Mouse (Mus musculus) gastrocnemius, postnatal 4 days (tissue): ENCODE data around the gene Msantd1. TPM values are rescaled to one million over a fixed set of nuclear protein-coding genes. Genes with fewer than 3 reads are reported as not detected.

Experiments used
- DNase-seq, 2 experiments: peaks; one replicate each; pipeline ENCODE4 v3.0.0; 2021 to 2022; ENCODE audit warnings: low spot score in 2 of 2, mixed read lengths in 2 of 2
- total RNA-seq, 2 experiments: library from RNA; stranded (reverse); gene quantifications; 2 replicates each; pipeline ENCODE4 v1.2.3; 2021

Gene Msantd1
- total RNA-seq, 2 experiments from 2014 or later, result 0.93 to 1.5 TPM

DNA sequence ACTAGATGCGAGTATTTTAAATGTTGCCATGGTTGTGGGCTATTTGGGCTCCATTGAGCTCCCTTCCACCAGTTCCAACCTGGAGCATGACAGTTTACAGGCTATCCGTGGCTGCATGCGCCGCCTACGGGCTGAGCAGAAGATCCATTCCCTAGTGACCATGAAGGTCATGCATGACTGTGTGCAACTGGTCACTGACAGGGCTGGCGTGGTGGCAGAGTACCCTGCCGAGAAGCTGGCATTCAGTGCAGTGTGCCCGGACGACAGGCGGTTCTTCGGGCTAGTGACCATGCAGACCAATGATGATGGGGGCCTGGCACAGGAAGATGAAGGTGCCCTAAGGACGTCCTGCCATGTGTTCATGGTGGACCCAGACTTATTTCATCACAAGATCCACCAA, 57.7 kb downstream of the Msantd1 start:
- no peak for DNase-seq

DNA sequence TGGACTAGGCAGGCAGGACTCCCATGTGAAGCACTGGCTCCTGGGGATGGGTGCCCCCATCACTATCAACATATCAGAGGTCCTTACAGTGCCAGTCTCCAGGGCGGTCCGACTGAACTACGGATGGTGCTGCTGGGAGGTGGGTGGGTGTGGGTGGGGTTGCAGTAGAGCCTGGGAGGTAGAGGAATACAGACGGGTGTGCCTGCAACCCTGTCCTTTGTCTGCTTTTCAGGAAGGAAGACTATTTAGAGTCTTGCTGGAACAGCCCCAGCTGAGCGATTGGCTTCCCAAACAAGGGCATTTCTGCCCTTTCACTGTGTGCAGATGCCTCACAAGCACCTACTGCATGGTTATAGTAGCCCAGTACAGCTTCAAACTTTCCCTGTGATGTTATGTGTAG, 60.6 kb downstream of the Msantd1 start:
- no peak for DNase-seq

DNA sequence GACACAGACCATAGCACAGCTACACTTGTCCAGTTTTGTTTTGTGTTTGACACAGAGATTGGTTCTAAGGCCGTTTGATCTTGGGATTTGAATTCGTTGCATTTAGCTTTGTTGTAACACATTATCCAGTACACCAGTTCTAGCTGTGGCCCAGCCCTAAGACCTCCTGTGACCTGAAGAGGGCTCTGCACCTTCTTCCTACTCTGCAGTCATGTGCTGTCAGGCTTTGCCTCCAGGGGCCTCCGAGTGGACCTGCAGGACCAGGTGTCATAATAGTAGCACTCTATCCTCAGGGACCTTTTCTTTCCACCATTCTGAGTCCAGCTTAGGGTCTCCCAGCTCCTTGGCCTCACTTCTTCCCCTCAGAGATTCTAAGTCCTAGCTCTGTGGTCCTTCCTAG, 64.7 kb downstream of the Msantd1 start:
- DNase-seq, result no peak

Other genes with a start within 250 kb of the Msantd1 start
- gene Nop14, start 247.9 kb upstream of the Msantd1 start, total RNA-seq, result 10 to 100 TPM; 17.3 to 18.5 TPM
- 1 to 10 TPM; 1.9 to 3.0 TPM for gene Grk4, start 247.6 kb upstream of the Msantd1 start, total RNA-seq
- 10 to 100 TPM; 19.5 to 20.1 TPM for gene Htt, start 146.3 kb upstream of the Msantd1 start, total RNA-seq
- gene Rgs12, start 41.4 kb downstream of the Msantd1 start, total RNA-seq, result 10 to 100 TPM; 34.7 to 35.2 TPM
- 1 to 10 TPM in 1 of 2 experiments, under 1 TPM in 1; 0.98 to 1.2 TPM for gene Hgfac, start 133.5 kb downstream of the Msantd1 start, total RNA-seq
- gene Dok7, start 148.8 kb downstream of the Msantd1 start, total RNA-seq, result 10 to 100 TPM; 32.1 to 32.2 TPM
- gene Lrpap1, start 197.8 kb downstream of the Msantd1 start, total RNA-seq, result 10 to 100 TPM; 43.4 to 52.1 TPM